Mouse (Mus musculus): ENCODE results near the gene Dnaja1. TPM values are rescaled to one million over a fixed set of nuclear protein-coding genes. Genes with fewer than 3 reads are reported as not detected.

Dnaja1 gene
- 100 to 1,000 TPM; 333 to 347 TPM for total RNA-seq (2021)
- long read RNA-seq, full-length matches to known transcripts = 318 of 380 reads
- long read RNA-seq, partial matches to known transcripts = 28 of 380 reads
- long read RNA-seq, other reads (novel, unspliced or antisense) = 34 of 380 reads

- peak; percentile 93 to 97 for DNase-seq (ENCODE audit: low spot score in 2 of 2)
These were observed at the start of gene Dnaja1 for GRCm38 (mm10) chr4:40722011-40722666. TSS of gene Dnaja1 (plus strand) at chr4:40722150.

- DNase-seq (ENCODE audit: low spot score in 2 of 2) = no peak
These were observed 48.4 kb upstream of the Dnaja1 start for GRCm38 (mm10) chr4:40673526-40673925.

- no peak for DNase-seq (ENCODE audit: low spot score in 2 of 2)
These were observed 45.6 kb upstream of the Dnaja1 start for GRCm38 (mm10) chr4:40676338-40676737.

- peak in 1 of 2 experiments; percentile 33 for DNase-seq (ENCODE audit: low spot score in 2 of 2)
These were observed 44.8 kb upstream of the Dnaja1 start for GRCm38 (mm10) chr4:40677132-40677531.

GRCm38 (mm10) chr4:40680250-40680860, 41.6 kb upstream of the Dnaja1 start:
- peak in 1 of 2 experiments; percentile 44 for DNase-seq (ENCODE audit: low spot score in 2 of 2)

GRCm38 (mm10) chr4:40681908-40682307, 40.0 kb upstream of the Dnaja1 start:
- DNase-seq (ENCODE audit: low spot score in 2 of 2) = peak; percentile 44 to 85

GRCm38 (mm10) chr4:40682359-40682758, 39.6 kb upstream of the Dnaja1 start:
- no peak for DNase-seq (ENCODE audit: low spot score in 2 of 2)

GRCm38 (mm10) chr4:40683306-40683705, 38.6 kb upstream of the Dnaja1 start:
- DNase-seq (ENCODE audit: low spot score in 2 of 2) = no peak

- DNase-seq (ENCODE audit: low spot score in 2 of 2) = no peak
These were observed 30.9 kb upstream of the Dnaja1 start for GRCm38 (mm10) chr4:40691100-40691499.

GRCm38 (mm10) chr4:40697059-40697458, 24.9 kb upstream of the Dnaja1 start:
- no peak for DNase-seq (ENCODE audit: low spot score in 2 of 2)

GRCm38 (mm10) chr4:40700216-40700615, 21.7 kb upstream of the Dnaja1 start:
- no peak for DNase-seq (ENCODE audit: low spot score in 2 of 2)

- no peak for DNase-seq (ENCODE audit: low spot score in 2 of 2)
These were observed 20.2 kb upstream of the Dnaja1 start for GRCm38 (mm10) chr4:40701796-40702195.

- DNase-seq (ENCODE audit: low spot score in 2 of 2) = peak; percentile 96 to 99
These were observed 18.9 kb upstream of the Dnaja1 start, which contains the start of gene Aptx for GRCm38 (mm10) chr4:40702797-40703709. TSS of gene Aptx (minus strand) at chr4:40703194.

- no peak for DNase-seq (ENCODE audit: low spot score in 2 of 2)
These were observed 18.2 kb upstream of the Dnaja1 start for GRCm38 (mm10) chr4:40703710-40704275.

- no peak for DNase-seq (ENCODE audit: low spot score in 2 of 2)
These were observed 4.8 kb upstream of the Dnaja1 start for GRCm38 (mm10) chr4:40717141-40717540.

- DNase-seq (ENCODE audit: low spot score in 2 of 2) = no peak
These were observed 1.0 kb upstream of the Dnaja1 start for GRCm38 (mm10) chr4:40720910-40721309.

- peak; percentile 78 to 82 for DNase-seq (ENCODE audit: low spot score in 2 of 2)
These were observed 924 bp downstream of the Dnaja1 start for GRCm38 (mm10) chr4:40722687-40723460.

- DNase-seq (ENCODE audit: low spot score in 2 of 2) = no peak
These were observed 3.2 kb downstream of the Dnaja1 start for GRCm38 (mm10) chr4:40725141-40725540.

GRCm38 (mm10) chr4:40725554-40725953, 3.6 kb downstream of the Dnaja1 start:
- no peak for DNase-seq (ENCODE audit: low spot score in 2 of 2)

GRCm38 (mm10) chr4:40727247-40727646, 5.3 kb downstream of the Dnaja1 start:
- DNase-seq (ENCODE audit: low spot score in 2 of 2) = no peak
